ENCODE assay signal across 24 mouse cellular contexts in the genomic region with DNA sequence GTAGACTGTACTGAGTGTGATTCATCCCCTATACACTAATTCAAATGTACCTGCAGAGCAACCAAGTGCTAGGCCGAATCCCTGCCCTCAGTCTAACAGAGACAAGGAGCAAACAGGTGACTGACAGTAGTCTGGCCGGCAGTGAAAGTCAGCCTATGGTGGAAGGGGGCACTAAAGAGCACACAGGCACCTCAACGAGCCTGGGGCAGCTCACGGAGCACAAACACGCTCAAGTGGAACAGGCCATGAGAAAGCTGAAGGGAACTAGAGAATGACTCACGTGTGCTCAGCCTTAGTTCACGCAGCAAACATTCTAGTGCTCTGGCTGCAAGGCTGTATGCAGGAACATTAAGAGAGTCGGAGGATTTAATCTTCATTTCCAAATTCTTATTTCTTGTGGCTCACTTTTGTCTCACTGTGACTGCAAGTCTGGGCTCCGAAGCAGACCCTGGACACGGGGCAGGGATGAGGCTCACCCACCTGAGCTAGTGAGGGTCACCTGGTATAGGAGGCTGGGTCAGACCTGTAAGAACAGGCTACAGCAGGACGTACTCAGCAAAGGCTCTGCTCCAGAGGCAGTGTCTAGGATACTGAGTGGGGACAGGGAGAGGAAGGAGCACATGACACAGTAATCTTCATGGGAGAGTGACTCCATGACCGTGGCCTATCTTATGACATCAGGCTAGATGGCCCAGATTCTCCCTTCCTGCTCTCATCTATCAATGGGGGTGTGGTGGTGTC. TPM values are rescaled to one million over a fixed set of nuclear protein-coding genes. Genes with fewer than 3 reads are reported as not detected.
DNase-seq lines count a peak whose midpoint lies in the region; ATAC-seq and TF ChIP-seq lines count a peak whose summit lies in the region.
"Had no signal": no experiment of that assay in that cellular context is flagged by ENCODE, and none has a peak within 500 bp of the region (broad histone marks: within the 10 kb centered on the region; RNA-seq: fewer than 3 reads in every experiment).

No protein-coding gene starts in this region.

- H3K9me3 ChIP-seq in kidney, postnatal 0 days (replicated peaks; ENCODE audit: low read length) = no peaks in the 10 kb centered on the region
- no peaks in the 10 kb centered on the region for H3K9me3 ChIP-seq in midbrain, embryonic 13.5 days
- H3K9me3 ChIP-seq in midbrain, postnatal 0 days (ENCODE audit: low read length) = no peaks in the 10 kb centered on the region
- no peaks in the 10 kb centered on the region for H3K9me3 ChIP-seq in lung, postnatal 0 days (ENCODE audit: low read length)
- H3K9me3 ChIP-seq: embryonic facial prominence, embryonic 12.5 days; forebrain, embryonic 13.5 days; liver, embryonic 13.5 days had no signal

- H3K4me1 ChIP-seq in kidney, postnatal 0 days (replicated peaks; ENCODE audit: insufficient read depth, low read length) = 0 out of 2 replicates have a peak, but pooled peaks cover 5% of the 10 kb centered on the region
- H3K4me1 ChIP-seq in midbrain, embryonic 13.5 days (replicated peaks) = peaks cover 18% of the 10 kb centered on the region
- H3K4me1 ChIP-seq in midbrain, postnatal 0 days (ENCODE audit: insufficient read depth, low read length) = no peaks in the 10 kb centered on the region
- no peaks in the 10 kb centered on the region; the same call in 1 of the 2 replicates for H3K4me1 ChIP-seq in lung, postnatal 0 days (ENCODE audit: insufficient read depth, low read depth, low read length)
- H3K4me1 ChIP-seq: liver, embryonic 13.5 days had no signal

- WGBS in kidney, postnatal 0 days = 58% methylated on average over 12 of the region's 12 CpGs
- 82% methylated on average over 12 of the region's 12 CpGs for WGBS in midbrain, embryonic 13.5 days
- 79% methylated on average over 12 of the region's 12 CpGs for WGBS in midbrain, postnatal 0 days
- 70% methylated on average over 12 of the region's 12 CpGs for WGBS in lung, postnatal 0 days

- no peak overlapping the region for H3K4me2 ChIP-seq in kidney, postnatal 0 days (ENCODE audit: low read length)
- no peak overlapping the region for H3K4me2 ChIP-seq in midbrain, embryonic 13.5 days (replicated peaks)
- no peak overlapping the region for H3K4me2 ChIP-seq in midbrain, postnatal 0 days (ENCODE audit: low read depth, low read length, poor library complexity, severe bottlenecking)
- H3K4me2 ChIP-seq in lung, postnatal 0 days (replicated peaks; ENCODE audit: low read depth, low read length) = no peak overlapping the region
- H3K4me2 ChIP-seq: embryonic facial prominence, embryonic 12.5 days; forebrain, embryonic 13.5 days; liver, embryonic 13.5 days had no signal

- peak overlapping the region; percentile 11; the same call in 1 of the 2 replicates for H3K27ac ChIP-seq in kidney, postnatal 0 days
- no peak overlapping the region for H3K27ac ChIP-seq in midbrain, embryonic 13.5 days
- no peak overlapping the region for H3K27ac ChIP-seq in midbrain, postnatal 0 days (ENCODE audit: low read depth, low read length)
- H3K27ac ChIP-seq in lung, postnatal 0 days (ENCODE audit: low read length) = peak overlapping the region; percentile 57
- H3K27ac ChIP-seq: embryonic facial prominence, embryonic 12.5 days; forebrain, embryonic 13.5 days; layer of hippocampus, adult 2 months; liver, embryonic 13.5 days had no signal

- H3K4me3 ChIP-seq in kidney, postnatal 0 days (replicated peaks; ENCODE audit: low read depth, low read length) = no peak overlapping the region
- H3K4me3 ChIP-seq in midbrain, embryonic 13.5 days (replicated peaks) = no peak overlapping the region
- no peak overlapping the region for H3K4me3 ChIP-seq in midbrain, postnatal 0 days (ENCODE audit: low read depth, low read length)
- no peak overlapping the region for H3K4me3 ChIP-seq in lung, postnatal 0 days (ENCODE audit: low read depth, low read length)
- H3K4me3 ChIP-seq: embryonic facial prominence, embryonic 12.5 days; erythroblast, embryonic 14.5 days; forebrain, embryonic 13.5 days; layer of hippocampus, adult 2 months; liver, embryonic 13.5 days had no signal

- 0 out of 2 replicates have a peak, but pooled peaks cover 15% of the 10 kb centered on the region for H3K36me3 ChIP-seq in kidney, postnatal 0 days (ENCODE audit: insufficient read depth, low read length)
- H3K36me3 ChIP-seq in midbrain, embryonic 13.5 days = peaks cover 45% of the 10 kb centered on the region
- peaks cover 31% of the 10 kb centered on the region for H3K36me3 ChIP-seq in midbrain, postnatal 0 days (ENCODE audit: insufficient read depth, low read length)
- peaks cover 4% of the 10 kb centered on the region; the same call in 1 of the 2 replicates for H3K36me3 ChIP-seq in lung, postnatal 0 days (ENCODE audit: insufficient read depth, low read length)
- H3K36me3 ChIP-seq in splenic B cell, adult 2 months (ENCODE audit: control insufficient read depth, insufficient read depth, low read length, poor library complexity, severe bottlenecking) = peaks cover 2% of the 10 kb centered on the region; the same call in 1 of the 2 replicates

- peak; percentile 83 for ATAC-seq in kidney, postnatal 0 days (replicated peaks; ENCODE audit: low FRiP score, low read depth)
- 0 out of 2 replicates have a peak, but pooled peaks have one; percentile 53 for ATAC-seq in midbrain, embryonic 13.5 days
- no peak for ATAC-seq in midbrain, postnatal 0 days (ENCODE audit: low FRiP score)
- ATAC-seq in lung, postnatal 0 days = peak; percentile 84
- ATAC-seq: activated CD4-positive, CD25-positive, alpha-beta regulatory T cell, adult 4 months; forebrain, embryonic 13.5 days; hindbrain, embryonic 16.5 days had no signal

- no peak for TF ChIP-seq EP300 in lung, postnatal 0 days (IDR thresholded peaks at IDR 0.05)

- TF ChIP-seq CTCF in kidney, postnatal 0 days (IDR thresholded peaks at IDR 0.05; ENCODE audit: low read depth) = no peak; the same call in 1 of the 2 replicates
- TF ChIP-seq CTCF in midbrain, postnatal 0 days (IDR thresholded peaks at IDR 0.05) = no peak
- peak; percentile 62 for TF ChIP-seq CTCF in lung, postnatal 0 days (IDR thresholded peaks at IDR 0.05)

- DNase-seq in kidney, postnatal 0 days (ENCODE audit: low spot score) = peak; percentile 29
- DNase-seq in kidney, postnatal 10 days = no peak
- DNase-seq in midbrain, postnatal 0 days (ENCODE audit: low spot score) = no peak
- peak; percentile 91 for DNase-seq in lung, postnatal 0 days (ENCODE audit: low spot score)
- DNase-seq in splenic B cell, adult 2 months (ENCODE audit: low read depth, low spot score) = peak; percentile 21
- DNase-seq in thymus, postnatal 14 days = no peak
- no peak for DNase-seq in adrenal gland, adult 2 months
- DNase-seq: adrenal gland, postnatal 14 days; cerebellum, adult 9-11 months; gastrocnemius, postnatal 14 days; kidney, adult 11 months; left cerebral cortex, postnatal 4 days; liver, embryonic 13.5 days; spleen, adult 18-20 months; thymus, adult 18-20 months had no signal

- no peaks in the 10 kb centered on the region for H3K27me3 ChIP-seq in kidney, postnatal 0 days (ENCODE audit: insufficient read depth, low read length)
- H3K27me3 ChIP-seq in midbrain, embryonic 13.5 days = no peaks in the 10 kb centered on the region
- H3K27me3 ChIP-seq in midbrain, postnatal 0 days (ENCODE audit: insufficient read depth, low read length) = no peaks in the 10 kb centered on the region
- no peaks in the 10 kb centered on the region for H3K27me3 ChIP-seq in lung, postnatal 0 days (replicated peaks; ENCODE audit: insufficient read depth, low read length)
- H3K27me3 ChIP-seq in splenic B cell, adult 2 months (ENCODE audit: control insufficient read depth, insufficient read depth, low read length, poor library complexity, severe bottlenecking) = no peaks in the 10 kb centered on the region
- H3K27me3 ChIP-seq: embryonic facial prominence, embryonic 12.5 days; forebrain, embryonic 13.5 days; liver, embryonic 13.5 days had no signal

- no peak overlapping the region for H3K9ac ChIP-seq in kidney, postnatal 0 days (ENCODE audit: low read depth, low read length)
- H3K9ac ChIP-seq in midbrain, embryonic 13.5 days (replicated peaks) = no peak overlapping the region
- no peak overlapping the region for H3K9ac ChIP-seq in midbrain, postnatal 0 days (replicated peaks; ENCODE audit: low read length, poor library complexity, severe bottlenecking)
- H3K9ac ChIP-seq in lung, postnatal 0 days (replicated peaks; ENCODE audit: low read depth) = no peak overlapping the region
- H3K9ac ChIP-seq: embryonic facial prominence, embryonic 12.5 days; forebrain, embryonic 13.5 days; liver, embryonic 13.5 days had no signal

RNA-seq across cellular contexts. Expression of a gene that starts 17.7 kb away (rescaled TPM):
- polyA plus RNA-seq in kidney, postnatal 0 days (2015; fragmentation: Nextera tagmentation; extraction: Ambion mirVana) = 0.42 and 0.45 TPM in 2 replicates
- polyA plus RNA-seq in midbrain, embryonic 13.5 days (2015; fragmentation: Nextera tagmentation; extraction: Ambion mirVana) = 1.8 and 2.1 TPM in 2 replicates
- 29.6 and 33.0 TPM in 2 replicates for total RNA-seq in midbrain, postnatal 0 days (2014; rRNA removed)
- 7.2 and 7.9 TPM in 2 replicates for polyA plus RNA-seq in midbrain, postnatal 0 days (2015; fragmentation: Nextera tagmentation; extraction: Ambion mirVana)
- 8.3 and 8.5 TPM in 2 replicates for polyA plus RNA-seq in lung, postnatal 0 days (2015; fragmentation: Nextera tagmentation; extraction: Ambion mirVana)
- 1 to 10 TPM; 1.8 to 4.5 TPM for total RNA-seq in adrenal gland, adult 2 months (2021)
- polyA plus RNA-seq in adrenal gland, adult 2 months (2012; rRNA removed) = 4.0 and 6.6 TPM in 2 replicates
- total RNA-seq: hematopoietic stem cell, adult 5-6 weeks had no signal
- polyA plus RNA-seq: activated CD4-positive, CD25-positive, alpha-beta regulatory T cell, adult 4 months; erythroblast, embryonic 14.5 days had no signal

RNA-seq across cellular contexts. Expression of a gene that starts 53.3 kb away (rescaled TPM):
- 0.05 and 0.10 TPM in 2 replicates for polyA plus RNA-seq in kidney, postnatal 0 days (2015; fragmentation: Nextera tagmentation; extraction: Ambion mirVana)
- 1.6 and 1.9 TPM in 2 replicates for polyA plus RNA-seq in midbrain, embryonic 13.5 days (2015; fragmentation: Nextera tagmentation; extraction: Ambion mirVana)
- 2.5 and 2.6 TPM in 2 replicates for total RNA-seq in midbrain, postnatal 0 days (2014; rRNA removed)
- polyA plus RNA-seq in midbrain, postnatal 0 days (2015; fragmentation: Nextera tagmentation; extraction: Ambion mirVana) = 1.1 and 1.5 TPM in 2 replicates
- 0.06 TPM in 1 of 2 replicates, not detected in the other for polyA plus RNA-seq in lung, postnatal 0 days (2015; fragmentation: Nextera tagmentation; extraction: Ambion mirVana)
- total RNA-seq in adrenal gland, adult 2 months (2021) = under 1 TPM; 0.35 to 0.81 TPM
- 0.15 TPM in 1 of 2 replicates, not detected in the other for polyA plus RNA-seq in adrenal gland, adult 2 months (2012; rRNA removed)
- polyA plus RNA-seq: activated CD4-positive, CD25-positive, alpha-beta regulatory T cell, adult 4 months; liver, embryonic 13.5 days; stomach, embryonic 14.5 days had no signal

RNA-seq across cellular contexts. Expression of a gene that starts 54.0 kb away (rescaled TPM):
- polyA plus RNA-seq in kidney, postnatal 0 days (2015; fragmentation: Nextera tagmentation; extraction: Ambion mirVana) = 12.8 and 14.8 TPM in 2 replicates
- 27.9 and 31.0 TPM in 2 replicates for polyA plus RNA-seq in midbrain, embryonic 13.5 days (2015; fragmentation: Nextera tagmentation; extraction: Ambion mirVana)
- total RNA-seq in midbrain, postnatal 0 days (2014; rRNA removed) = 16.6 and 21.9 TPM in 2 replicates
- polyA plus RNA-seq in midbrain, postnatal 0 days (2015; fragmentation: Nextera tagmentation; extraction: Ambion mirVana) = 13.7 and 20.6 TPM in 2 replicates
- polyA plus RNA-seq in lung, postnatal 0 days (2015; fragmentation: Nextera tagmentation; extraction: Ambion mirVana) = 9.2 and 11.5 TPM in 2 replicates
- total RNA-seq in adrenal gland, adult 2 months (2021) = 1 to 10 TPM; 6.0 to 6.4 TPM
- polyA plus RNA-seq in adrenal gland, adult 2 months (2012; rRNA removed) = 3.1 and 3.3 TPM in 2 replicates

RNA-seq across cellular contexts. Expression of a gene that starts 54.1 kb away (rescaled TPM):
- polyA plus RNA-seq in kidney, postnatal 0 days (2015; fragmentation: Nextera tagmentation; extraction: Ambion mirVana) = 260 and 268 TPM in 2 replicates
- polyA plus RNA-seq in midbrain, embryonic 13.5 days (2015; fragmentation: Nextera tagmentation; extraction: Ambion mirVana) = 152 and 160 TPM in 2 replicates
- total RNA-seq in midbrain, postnatal 0 days (2014; rRNA removed) = 54.1 and 57.7 TPM in 2 replicates
- polyA plus RNA-seq in midbrain, postnatal 0 days (2015; fragmentation: Nextera tagmentation; extraction: Ambion mirVana) = 137 TPM in 2 replicates
- 156 and 166 TPM in 2 replicates for polyA plus RNA-seq in lung, postnatal 0 days (2015; fragmentation: Nextera tagmentation; extraction: Ambion mirVana)
- total RNA-seq in adrenal gland, adult 2 months (2021) = 10 to 100 TPM; 76.6 to 77.6 TPM
- 9.6 and 13.0 TPM in 2 replicates for polyA plus RNA-seq in adrenal gland, adult 2 months (2012; rRNA removed)

Comparison
In these comparisons a context has a peak if more than half of its experiments do, and no peak if none do; other contexts are left out.
1. DNase-seq: peak in kidney, postnatal 0 days (single experiment), lung, postnatal 0 days (single experiment) and splenic B cell, adult 2 months (single experiment); none in kidney, postnatal 10 days (single experiment), midbrain, postnatal 0 days (single experiment), thymus, postnatal 14 days (single experiment) and adrenal gland, adult 2 months (single experiment).
2. H3K27ac ChIP-seq: peak in kidney, postnatal 0 days (single experiment) and lung, postnatal 0 days (single experiment); none in midbrain, embryonic 13.5 days (single experiment) and midbrain, postnatal 0 days (single experiment).